Mouse (Mus musculus) ES-E14 (cell line): ENCODE measurements at regions not wholly inside any gene's neighbourhood (a gene's known extent, or its start where the extent isn't known, plus 50 kb on each side); places are given as distances from the start of the nearest gene placed in this dataset.

Experiments used
- CHD2 ChIP-seq: IDR thresholded peaks from 2 replicates; pipeline ENCODE4 v1.6.1; 2014; ENCODE audit warnings: mild to moderate bottlenecking, low read depth, low read length, inconsistent platforms
- HCFC1 ChIP-seq: IDR thresholded peaks from 2 replicates; pipeline ENCODE4 v1.6.1; 2012; ENCODE audit warnings: low read length, inconsistent platforms, borderline replicate concordance; ENCODE audit not compliant: insufficient read depth
- MAFK ChIP-seq: IDR thresholded peaks from 2 replicates; pipeline ENCODE4 v1.6.1; 2014; ENCODE audit warnings: mild to moderate bottlenecking, low read depth, low read length, inconsistent platforms; ENCODE audit not compliant: insufficient read depth
- ZC3H11A ChIP-seq: IDR thresholded peaks from 2 replicates; pipeline ENCODE4 v1.6.1; 2012; ENCODE audit warnings: low read depth, mild to moderate bottlenecking, inconsistent platforms, low read length, borderline replicate concordance
- ZNF384 ChIP-seq: IDR thresholded peaks from 2 replicates; pipeline ENCODE4 v1.6.1; 2012; ENCODE audit warnings: low read depth, low read length, inconsistent platforms

- no peak for TF ChIP-seq MAFK
- no peak for TF ChIP-seq ZC3H11A
- no peak for TF ChIP-seq HCFC1
- no peak for TF ChIP-seq CHD2
- no peak for TF ChIP-seq ZNF384
These were observed 65.7 kb upstream of the Pja2 start for GRCm38 (mm10) chr17:64397254-64397897.
